Mouse (Mus musculus) neural tube, postnatal 0 days (tissue): ENCODE results near the gene Gm10097. TPM values are rescaled to one million over a fixed set of nuclear protein-coding genes. Genes with fewer than 3 reads are reported as not detected.

ENCODE experiments used
- polyA plus RNA-seq: library from polyadenylated mRNA; unstranded; fragments of >200 nt; fragmentation: Nextera tagmentation; extraction: Ambion mirVana; gene quantifications from 2 replicates; pipeline ENCODE4 v1.2.1, GENCODE M21; 2015

The Gm10097 gene
- polyA plus RNA-seq: 0.09 and 0.18 TPM in 2 replicates

GRCm38 (mm10) chr10:5068676-5069265, at the start of gene Gm10097:
TSS of gene Gm10097 (plus strand) at chr10:5069192.

